Mouse (Mus musculus): ENCODE measurements around the gene Crim1. TPM values are rescaled to one million over a fixed set of nuclear protein-coding genes. Genes with fewer than 3 reads are reported as not detected.

Crim1 gene
- polyA plus RNA-seq, 2 experiments, result 10.5 to 22.9 TPM

GRCm38 (mm10) chr17:78402174-78402573, 202.1 kb downstream of the Crim1 start:
- Histone ChIP-seq H3K27ac (replicated peaks; ENCODE audit: low read depth, low read length) (no peak overlapping the region), H3K36me3 (ENCODE audit: control insufficient read depth, insufficient read depth, low read length) (peaks cover 39% of the 10 kb centered on the region), H3K9ac (ENCODE audit: low read depth, low read length, severe bottlenecking) (no peak overlapping the region), H3K27me3 (ENCODE audit: control insufficient read depth, insufficient read depth, low read length) (no peaks in the 10 kb centered on the region), H3K4me3 (replicated peaks; ENCODE audit: low read length) (no peak overlapping the region), H3K9me3 (ENCODE audit: control insufficient read depth, low read length) (no peaks in the 10 kb centered on the region), H3K4me2 (replicated peaks; ENCODE audit: low read depth, low read length, severe bottlenecking) (no peak overlapping the region), H3K4me1 (ENCODE audit: control insufficient read depth, insufficient read depth, low read length) (no peaks in the 10 kb centered on the region)
- DNase-seq (ENCODE audit: low spot score), result no peak
- ATAC-seq (ENCODE audit: low FRiP score, low read depth), result no peak
- WGBS, result 71% methylated on average over 6 of the region's 6 CpGs
- TF ChIP-seq POLR2A (IDR thresholded peaks at IDR 0.05; ENCODE audit: borderline replicate concordance, extremely low read depth, insufficient read depth, insufficient read length), result no peak

- Histone ChIP-seq H3K4me2 (replicated peaks; ENCODE audit: low read depth, low read length, severe bottlenecking) (no peak overlapping the region), H3K9me3 (ENCODE audit: control insufficient read depth, low read length) (no peaks in the 10 kb centered on the region), H3K27ac (replicated peaks; ENCODE audit: low read depth, low read length) (no peak overlapping the region), H3K9ac (ENCODE audit: low read depth, low read length, severe bottlenecking) (no peak overlapping the region), H3K4me1 (ENCODE audit: control insufficient read depth, insufficient read depth, low read length) (no peaks in the 10 kb centered on the region), H3K36me3 (ENCODE audit: control insufficient read depth, insufficient read depth, low read length) (peaks cover 39% of the 10 kb centered on the region), H3K4me3 (replicated peaks; ENCODE audit: low read length) (no peak overlapping the region), H3K27me3 (ENCODE audit: control insufficient read depth, insufficient read depth, low read length) (no peaks in the 10 kb centered on the region)
- ATAC-seq (ENCODE audit: low FRiP score, low read depth) (no peak), DNase-seq (ENCODE audit: low spot score) (no peak)
- TF ChIP-seq POLR2A (IDR thresholded peaks at IDR 0.05; ENCODE audit: borderline replicate concordance, extremely low read depth, insufficient read depth, insufficient read length), result no peak
- WGBS, result 70% methylated on average over 4 of the region's 4 CpGs
Observed at GRCm38 (mm10) chr17:78403229-78403628, 203.2 kb downstream of the Crim1 start.

- no peak overlapping the region for H3K27ac ChIP-seq (replicated peaks; ENCODE audit: low read depth, low read length)
- TF ChIP-seq POLR2A (IDR thresholded peaks at IDR 0.05; ENCODE audit: borderline replicate concordance, extremely low read depth, insufficient read depth, insufficient read length), result no peak
- ATAC-seq (ENCODE audit: low FRiP score, low read depth) (no peak), DNase-seq (ENCODE audit: low spot score) (no peak)
- no peaks in the 10 kb centered on the region for H3K9me3 ChIP-seq (ENCODE audit: control insufficient read depth, low read length)
- H3K36me3 ChIP-seq (ENCODE audit: control insufficient read depth, insufficient read depth, low read length), result peaks cover 39% of the 10 kb centered on the region
- no peaks in the 10 kb centered on the region for H3K27me3 ChIP-seq (ENCODE audit: control insufficient read depth, insufficient read depth, low read length)
- 88% methylated on average over 9 of the region's 9 CpGs for WGBS
- no peak overlapping the region for H3K4me3 ChIP-seq (replicated peaks; ENCODE audit: low read length)
- H3K4me1 ChIP-seq (ENCODE audit: control insufficient read depth, insufficient read depth, low read length), result no peaks in the 10 kb centered on the region
- no peak overlapping the region for H3K4me2 ChIP-seq (replicated peaks; ENCODE audit: low read depth, low read length, severe bottlenecking)
- H3K9ac ChIP-seq (ENCODE audit: low read depth, low read length, severe bottlenecking), result no peak overlapping the region
Observed at GRCm38 (mm10) chr17:78403804-78404203, 203.8 kb downstream of the Crim1 start.

- Histone ChIP-seq H3K4me2 (replicated peaks; ENCODE audit: low read depth, low read length, severe bottlenecking) (no peak overlapping the region), H3K9ac (ENCODE audit: low read depth, low read length, severe bottlenecking) (no peak overlapping the region), H3K9me3 (ENCODE audit: control insufficient read depth, low read length) (no peaks in the 10 kb centered on the region), H3K27ac (replicated peaks; ENCODE audit: low read depth, low read length) (no peak overlapping the region), H3K4me1 (ENCODE audit: control insufficient read depth, insufficient read depth, low read length) (no peaks in the 10 kb centered on the region), H3K36me3 (ENCODE audit: control insufficient read depth, insufficient read depth, low read length) (peaks cover 36% of the 10 kb centered on the region), H3K4me3 (replicated peaks; ENCODE audit: low read length) (no peak overlapping the region), H3K27me3 (ENCODE audit: control insufficient read depth, insufficient read depth, low read length) (no peaks in the 10 kb centered on the region)
- no peak for TF ChIP-seq POLR2A (IDR thresholded peaks at IDR 0.05; ENCODE audit: borderline replicate concordance, extremely low read depth, insufficient read depth, insufficient read length)
- DNase-seq (ENCODE audit: low spot score) (no peak), ATAC-seq (ENCODE audit: low FRiP score, low read depth) (no peak)
- WGBS, result 85% methylated on average over 3 of the region's 3 CpGs
Observed at GRCm38 (mm10) chr17:78405336-78405735, 205.3 kb downstream of the Crim1 start.

- Histone ChIP-seq H3K36me3 (ENCODE audit: control insufficient read depth, insufficient read depth, low read length) (peaks cover 28% of the 10 kb centered on the region), H3K27ac (replicated peaks; ENCODE audit: low read depth, low read length) (no peak overlapping the region), H3K4me1 (ENCODE audit: control insufficient read depth, insufficient read depth, low read length) (peaks cover 3% of the 10 kb centered on the region; the same call in 1 of the 2 replicates), H3K27me3 (ENCODE audit: control insufficient read depth, insufficient read depth, low read length) (no peaks in the 10 kb centered on the region), H3K9me3 (ENCODE audit: control insufficient read depth, low read length) (no peaks in the 10 kb centered on the region), H3K9ac (ENCODE audit: low read depth, low read length, severe bottlenecking) (no peak overlapping the region), H3K4me2 (replicated peaks; ENCODE audit: low read depth, low read length, severe bottlenecking) (no peak overlapping the region), H3K4me3 (replicated peaks; ENCODE audit: low read length) (no peak overlapping the region)
- 85% methylated on average over 10 of the region's 10 CpGs for WGBS
- no peak for TF ChIP-seq POLR2A (IDR thresholded peaks at IDR 0.05; ENCODE audit: borderline replicate concordance, extremely low read depth, insufficient read depth, insufficient read length)
- ATAC-seq (ENCODE audit: low FRiP score, low read depth) (no peak), DNase-seq (ENCODE audit: low spot score) (no peak)
Observed at GRCm38 (mm10) chr17:78406854-78407253, 206.8 kb downstream of the Crim1 start.

- no peak for DNase-seq (ENCODE audit: low spot score)
- Histone ChIP-seq H3K27ac (replicated peaks; ENCODE audit: low read depth, low read length) (no peak overlapping the region), H3K9me3 (ENCODE audit: control insufficient read depth, low read length) (no peaks in the 10 kb centered on the region), H3K9ac (ENCODE audit: low read depth, low read length, severe bottlenecking) (no peak overlapping the region), H3K27me3 (ENCODE audit: control insufficient read depth, insufficient read depth, low read length) (no peaks in the 10 kb centered on the region), H3K4me2 (replicated peaks; ENCODE audit: low read depth, low read length, severe bottlenecking) (no peak overlapping the region), H3K4me1 (ENCODE audit: control insufficient read depth, insufficient read depth, low read length) (peaks cover 3% of the 10 kb centered on the region; the same call in 1 of the 2 replicates), H3K36me3 (ENCODE audit: control insufficient read depth, insufficient read depth, low read length) (peaks cover 23% of the 10 kb centered on the region), H3K4me3 (replicated peaks; ENCODE audit: low read length) (no peak overlapping the region)
- 87% methylated on average over 4 of the region's 4 CpGs for WGBS
- no peak for TF ChIP-seq POLR2A (IDR thresholded peaks at IDR 0.05; ENCODE audit: borderline replicate concordance, extremely low read depth, insufficient read depth, insufficient read length)
- no peak for ATAC-seq (ENCODE audit: low FRiP score, low read depth)
Observed at GRCm38 (mm10) chr17:78407581-78407980, 207.5 kb downstream of the Crim1 start.

Measured in limb, embryonic 14.5 days (tissue).